Mouse (Mus musculus) cerebellum, postnatal 25 days (tissue): ENCODE data around the gene Dao.
A peak's percentile ranks its signal among the peaks of the same experiment; 100 is the strongest.

Experiments used
- DNase-seq, 2 experiments: peaks; one replicate each; pipeline ENCODE4 v3.0.0; 2021; ENCODE audit warnings: mixed read lengths in 2 of 2

The Dao gene

GRCm38 (mm10) chr5:114003542-114003941 lies at the start of gene Dao:
Dao (plus strand) TSS chr5:114003703.
- peak in 1 of 2 experiments; percentile 28 for DNase-seq

GRCm38 (mm10) chr5:113954421-113954820 lies 49.1 kb upstream of the Dao start:
- DNase-seq = peak; percentile 87 to 93

- DNase-seq = no peak
These were observed 48.2 kb upstream of the Dao start for GRCm38 (mm10) chr5:113955281-113955680.

- no peak for DNase-seq
These were observed 47.8 kb upstream of the Dao start for GRCm38 (mm10) chr5:113955691-113956090.

GRCm38 (mm10) chr5:113956510-113956909 lies 47.0 kb upstream of the Dao start:
- peak; percentile 90 to 93 for DNase-seq

GRCm38 (mm10) chr5:113959039-113959438 lies 44.5 kb upstream of the Dao start:
- DNase-seq = no peak

- no peak for DNase-seq
These were observed 43.1 kb upstream of the Dao start for GRCm38 (mm10) chr5:113960416-113960815.

GRCm38 (mm10) chr5:113961776-113962175 lies 41.7 kb upstream of the Dao start:
- no peak for DNase-seq

- DNase-seq = no peak
These were observed 38.5 kb upstream of the Dao start for GRCm38 (mm10) chr5:113964972-113965371.

GRCm38 (mm10) chr5:113965659-113966185 lies 37.8 kb upstream of the Dao start:
- DNase-seq = no peak

GRCm38 (mm10) chr5:113966452-113967150 lies 36.9 kb upstream of the Dao start:
- DNase-seq = no peak

GRCm38 (mm10) chr5:113968371-113968770 lies 35.1 kb upstream of the Dao start:
- no peak for DNase-seq

- DNase-seq = no peak
These were observed 32.0 kb upstream of the Dao start for GRCm38 (mm10) chr5:113971434-113971960.

GRCm38 (mm10) chr5:113972589-113973515 lies 30.7 kb upstream of the Dao start:
- no peak for DNase-seq

GRCm38 (mm10) chr5:113973790-113974189 lies 29.7 kb upstream of the Dao start:
- no peak for DNase-seq

- DNase-seq = peak in 1 of 2 experiments; percentile 5
These were observed 28.9 kb upstream of the Dao start for GRCm38 (mm10) chr5:113974576-113974975.

GRCm38 (mm10) chr5:113975538-113976215 lies 27.8 kb upstream of the Dao start:
- DNase-seq = peak in 1 of 2 experiments; percentile 22

- DNase-seq = no peak
These were observed 26.9 kb upstream of the Dao start for GRCm38 (mm10) chr5:113976597-113976996.

- DNase-seq = no peak
These were observed 26.2 kb upstream of the Dao start for GRCm38 (mm10) chr5:113977309-113977708.

- no peak for DNase-seq
These were observed 23.0 kb upstream of the Dao start for GRCm38 (mm10) chr5:113980511-113980910.

GRCm38 (mm10) chr5:113981171-113981570 lies 22.3 kb upstream of the Dao start:
- DNase-seq = no peak

- no peak for DNase-seq
These were observed 21.7 kb upstream of the Dao start for GRCm38 (mm10) chr5:113981843-113982242.

GRCm38 (mm10) chr5:113983541-113983940 lies 20.0 kb upstream of the Dao start:
- no peak for DNase-seq
